In the genomic region with DNA sequence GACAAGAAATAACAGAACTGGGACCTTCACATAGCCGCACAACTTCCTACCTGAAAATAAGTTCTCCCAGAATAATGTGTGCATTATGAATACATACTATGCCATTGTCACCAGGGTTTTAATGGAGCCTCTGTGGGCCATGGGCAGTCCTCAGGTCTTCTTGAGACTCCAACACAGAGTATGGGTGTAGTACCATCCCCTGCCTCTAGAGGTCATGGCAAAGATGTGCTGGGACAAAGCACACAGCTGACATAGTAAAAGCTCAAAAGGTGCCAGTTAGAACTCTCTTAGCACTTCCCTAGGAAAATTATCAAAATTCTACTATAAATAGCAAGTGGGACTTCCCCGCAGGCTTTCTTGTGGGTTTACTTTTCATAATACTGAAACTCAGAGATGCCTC, we compare ENCODE assay signal across 8 mouse cellular contexts.
DNase-seq lines count a peak whose midpoint lies in the region; ATAC-seq and TF ChIP-seq lines count a peak whose summit lies in the region.

No protein-coding gene starts in this region.

- H3K27ac ChIP-seq in midbrain, postnatal 0 days (ENCODE audit: low read depth, low read length) = no peak overlapping the region
- H3K27ac ChIP-seq in midbrain, embryonic 16.5 days (ENCODE audit: low read length) = no peak overlapping the region

- peak; percentile 31 for DNase-seq in gastrocnemius, postnatal 14 days
- DNase-seq in gastrocnemius, postnatal 36 days = no peak
- no peak for DNase-seq in midbrain, postnatal 0 days (ENCODE audit: low spot score)
- peak; percentile 68 for DNase-seq in adrenal gland, postnatal 10 days
- peak; percentile 52 for DNase-seq in forelimb bud, embryonic 11.5 days (ENCODE audit: low read depth, low spot score)

- H3K4me3 ChIP-seq in midbrain, postnatal 0 days (ENCODE audit: low read depth, low read length) = no peak overlapping the region
- no peak overlapping the region for H3K4me3 ChIP-seq in midbrain, embryonic 16.5 days (ENCODE audit: low read depth, low read length)

- H3K4me1 ChIP-seq in midbrain, postnatal 0 days (ENCODE audit: insufficient read depth, low read length) = no peaks in the 10 kb centered on the region
- H3K4me1 ChIP-seq in midbrain, embryonic 16.5 days (ENCODE audit: control insufficient read depth, insufficient read depth, low read length) = no peaks in the 10 kb centered on the region

- H3K9me3 ChIP-seq in midbrain, postnatal 0 days (ENCODE audit: low read length) = no peaks in the 10 kb centered on the region
- no peaks in the 10 kb centered on the region; the same call in 1 of the 2 replicates for H3K9me3 ChIP-seq in midbrain, embryonic 16.5 days (replicated peaks; ENCODE audit: control insufficient read depth, low read length, poor library complexity, severe bottlenecking)

- intact Hi-C loops in gastrocnemius, postnatal 14 days (cut with DNase I; ENCODE audit: low total_unique reads) = loop anchor here (5.0 kb wide), 1 partner anchor 119 kb away; no protein-coding TSS in a partner anchor
- intact Hi-C loops in gastrocnemius, postnatal 36 days (cut with DNase I) = loop anchor here (5.0 kb wide), 1 partner anchor 114 kb away; no protein-coding TSS in a partner anchor

- no peaks in the 10 kb centered on the region for H3K27me3 ChIP-seq in midbrain, postnatal 0 days (ENCODE audit: insufficient read depth, low read length)
- no peaks in the 10 kb centered on the region for H3K27me3 ChIP-seq in midbrain, embryonic 16.5 days (ENCODE audit: control insufficient read depth, insufficient read depth, low read depth, low read length)

- peak; percentile 67 for TF ChIP-seq CTCF in midbrain, postnatal 0 days (IDR thresholded peaks at IDR 0.05)

- 92% methylated on average over 2 of the region's 2 CpGs for WGBS in midbrain, postnatal 0 days
- 90% methylated on average over 2 of the region's 2 CpGs for WGBS in midbrain, embryonic 16.5 days

- no peak for ATAC-seq in midbrain, postnatal 0 days (ENCODE audit: low FRiP score)
- no peak for ATAC-seq in midbrain, embryonic 16.5 days
- ATAC-seq in megakaryocyte progenitor cell, adult 5-6 weeks (replicated peaks; ENCODE audit: poor library complexity) = peak; percentile 79
- no peak for ATAC-seq in erythroblast, adult 5-6 weeks (replicated peaks; ENCODE audit: low FRiP score, poor library complexity, severe bottlenecking)

- no peaks in the 10 kb centered on the region for H3K36me3 ChIP-seq in midbrain, postnatal 0 days (ENCODE audit: insufficient read depth, low read length)
- no peaks in the 10 kb centered on the region for H3K36me3 ChIP-seq in midbrain, embryonic 16.5 days (ENCODE audit: control insufficient read depth, insufficient read depth, low read length)

- no peak overlapping the region for H3K9ac ChIP-seq in midbrain, postnatal 0 days (replicated peaks; ENCODE audit: low read length, poor library complexity, severe bottlenecking)
- H3K9ac ChIP-seq in midbrain, embryonic 16.5 days (ENCODE audit: low read depth, low read length) = no peak overlapping the region

- no peak overlapping the region for H3K4me2 ChIP-seq in midbrain, postnatal 0 days (ENCODE audit: low read depth, low read length, poor library complexity, severe bottlenecking)
- H3K4me2 ChIP-seq in midbrain, embryonic 16.5 days (ENCODE audit: low read length) = no peak overlapping the region

Comparison
In these comparisons a context has a peak if more than half of its experiments do, and no peak if none do; other contexts are left out.
1. DNase-seq: peak in gastrocnemius, postnatal 14 days (single experiment), adrenal gland, postnatal 10 days (single experiment) and forelimb bud, embryonic 11.5 days (single experiment); none in gastrocnemius, postnatal 36 days (0 of 2) and midbrain, postnatal 0 days (single experiment).